Mouse (Mus musculus): ENCODE results near the gene Psen2. TPM values are rescaled to one million over a fixed set of nuclear protein-coding genes. Genes with fewer than 3 reads are reported as not detected.
A peak's percentile ranks its signal among the peaks of the same experiment; 100 is the strongest.

Gene Psen2
- 10 to 100 TPM; 12.0 to 13.0 TPM for total RNA-seq (2021)
- long read RNA-seq, experiment 1, transcript Psen2-205 (11 exons, 1,997 nt), result major isoform, 7 of 8 reads
- long read RNA-seq, experiment 1, partial matches to known transcripts, result 1 of 8 reads
- long read RNA-seq, experiment 1, other reads (novel, unspliced or antisense), result 0 of 8 reads
- long read RNA-seq, experiment 2, partial matches to known transcripts, result 2 of 7 reads
- long read RNA-seq, experiment 2, other reads (novel, unspliced or antisense), result 1 of 7 reads

- intact Hi-C loops (cut with DNase I), result no loop called here
- peak in 1 of 2 experiments; percentile 46 for DNase-seq
Measured at GRCm38 (mm10) chr1:180263364-180263997, at the start of gene Psen2. Gene Psen2, minus strand, starts transcription at chr1:180263438.

GRCm38 (mm10) chr1:180312792-180313311, 49.6 kb upstream of the Psen2 start:
- peak; percentile 79 to 81 for DNase-seq
- intact Hi-C loops (cut with DNase I), result no loop called here

GRCm38 (mm10) chr1:180312286-180312685, 49.0 kb upstream of the Psen2 start:
- DNase-seq, result no peak
- intact Hi-C loops (cut with DNase I), result no loop called here

- no peak for DNase-seq
Measured at GRCm38 (mm10) chr1:180308897-180309296, 45.7 kb upstream of the Psen2 start.

GRCm38 (mm10) chr1:180307661-180308060, 44.4 kb upstream of the Psen2 start:
- intact Hi-C loops (cut with DNase I), result no loop called here
- no peak for DNase-seq

More at GRCm38 (mm10) chr1:180308897-180309296, 45.7 kb upstream of the Psen2 start:
- intact Hi-C loops (cut with DNase I), result no loop called here

GRCm38 (mm10) chr1:180306889-180307288, 43.7 kb upstream of the Psen2 start:
- intact Hi-C loops (cut with DNase I), result no loop called here
- DNase-seq, result no peak

GRCm38 (mm10) chr1:180303600-180303999, 40.4 kb upstream of the Psen2 start:
- intact Hi-C loops (cut with DNase I), result no loop called here
- DNase-seq, result no peak

GRCm38 (mm10) chr1:180302253-180303120, 39.2 kb upstream of the Psen2 start:
- DNase-seq, result no peak
- intact Hi-C loops (cut with DNase I), result no loop called here

GRCm38 (mm10) chr1:180300997-180301396, 37.8 kb upstream of the Psen2 start:
- intact Hi-C loops (cut with DNase I), result no loop called here
- DNase-seq, result no peak

GRCm38 (mm10) chr1:180300292-180300691, 37.1 kb upstream of the Psen2 start:
- intact Hi-C loops (cut with DNase I), result no loop called here

GRCm38 (mm10) chr1:180299697-180300096, 36.5 kb upstream of the Psen2 start:
- no peak for DNase-seq

More at GRCm38 (mm10) chr1:180300292-180300691, 37.1 kb upstream of the Psen2 start:
- DNase-seq, result no peak

GRCm38 (mm10) chr1:180296088-180296487, 32.9 kb upstream of the Psen2 start:
- intact Hi-C loops (cut with DNase I), result no loop called here
- no peak for DNase-seq

More at GRCm38 (mm10) chr1:180299697-180300096, 36.5 kb upstream of the Psen2 start:
- intact Hi-C loops (cut with DNase I), result no loop called here

GRCm38 (mm10) chr1:180290358-180290757, 27.1 kb upstream of the Psen2 start:
- intact Hi-C loops (cut with DNase I), result no loop called here

GRCm38 (mm10) chr1:180289788-180290187, 26.6 kb upstream of the Psen2 start:
- intact Hi-C loops (cut with DNase I), result no loop called here
- no peak for DNase-seq

More at GRCm38 (mm10) chr1:180290358-180290757, 27.1 kb upstream of the Psen2 start:
- DNase-seq, result no peak

GRCm38 (mm10) chr1:180288872-180289468, 25.7 kb upstream of the Psen2 start:
- intact Hi-C loops (cut with DNase I), result no loop called here

GRCm38 (mm10) chr1:180288227-180288626, 25.0 kb upstream of the Psen2 start:
- no peak for DNase-seq
- intact Hi-C loops (cut with DNase I), result no loop called here

More at GRCm38 (mm10) chr1:180288872-180289468, 25.7 kb upstream of the Psen2 start:
- DNase-seq, result no peak

- intact Hi-C loops (cut with DNase I), result no loop called here
- DNase-seq, result peak; percentile 65 to 66
Measured at GRCm38 (mm10) chr1:180286081-180286831, 23.0 kb upstream of the Psen2 start.

- intact Hi-C loops (cut with DNase I), result no loop called here
- DNase-seq, result no peak
Measured at GRCm38 (mm10) chr1:180283813-180284768, 20.9 kb upstream of the Psen2 start.
